Mouse (Mus musculus): ENCODE measurements around the gene Olr1.

GRCm38 (mm10) chr6:129476404-129477126 is 30.4 kb downstream of the Olr1 start:
- TF ChIP-seq POLR2A (IDR thresholded peaks at IDR 0.05; ENCODE audit: borderline replicate concordance, extremely low read depth, low read depth, low read length): no peak
- TF ChIP-seq CTCF (IDR thresholded peaks at IDR 0.05; ENCODE audit: insufficient read depth, low read length): peak; percentile 29; the same call in 1 of the 2 replicates

Measured in lung, adult 2 months (tissue).